Mouse (Mus musculus): Measurements from ENCODE around the gene Arhgap23. TPM values are rescaled to one million over a fixed set of nuclear protein-coding genes. Genes with fewer than 3 reads are reported as not detected.

Gene Arhgap23
- total and polyA plus RNA-seq, 2 experiments from 2014 or later: 9.6 to 80.2 TPM

GRCm38 (mm10) chr11:97523827-97524261 is 108.5 kb downstream of the Arhgap23 start:
- no peaks in the 10 kb centered on the region for H3K27me3 ChIP-seq (ENCODE audit: insufficient read depth, low read length)
- ATAC-seq (ENCODE audit: low FRiP score) (no peak), DNase-seq (ENCODE audit: low spot score) (peak; percentile 68)
- H3K9me3 ChIP-seq (ENCODE audit: low read length): no peaks in the 10 kb centered on the region
- H3K4me3 ChIP-seq (ENCODE audit: low read depth, low read length): no peak overlapping the region
- H3K9ac ChIP-seq (replicated peaks; ENCODE audit: low read length, poor library complexity, severe bottlenecking): 0 out of 2 replicates have a peak overlapping the region, but pooled peaks have one; percentile 19
- TF ChIP-seq CTCF (IDR thresholded peaks at IDR 0.05): no peak
- H3K4me2 ChIP-seq (ENCODE audit: low read depth, low read length, poor library complexity, severe bottlenecking): no peak overlapping the region
- peaks cover 2% of the 10 kb centered on the region; the same call in 1 of the 2 replicates for H3K4me1 ChIP-seq (ENCODE audit: insufficient read depth, low read length)
- H3K27ac ChIP-seq (ENCODE audit: low read depth, low read length): 0 out of 2 replicates have a peak overlapping the region, but pooled peaks have one; percentile 8
- peaks cover 66% of the 10 kb centered on the region for H3K36me3 ChIP-seq (ENCODE audit: insufficient read depth, low read length)
- 4% methylated on average over 1 of the region's 1 CpGs for WGBS

- no peak for DNase-seq (ENCODE audit: low spot score)
Observed at GRCm38 (mm10) chr11:97524306-97524705, 109.0 kb downstream of the Arhgap23 start.

GRCm38 (mm10) chr11:97525313-97525712 is 110.0 kb downstream of the Arhgap23 start:
- DNase-seq (ENCODE audit: low spot score): no peak
- peaks cover 2% of the 10 kb centered on the region; the same call in 1 of the 2 replicates for H3K4me1 ChIP-seq (ENCODE audit: insufficient read depth, low read length)
- no peaks in the 10 kb centered on the region for H3K27me3 ChIP-seq (ENCODE audit: insufficient read depth, low read length)
- no peak for TF ChIP-seq CTCF (IDR thresholded peaks at IDR 0.05)
- peaks cover 56% of the 10 kb centered on the region for H3K36me3 ChIP-seq (ENCODE audit: insufficient read depth, low read length)
- 81% methylated on average over 6 of the region's 6 CpGs for WGBS
- no peak for ATAC-seq (ENCODE audit: low FRiP score)
- peak overlapping the region; percentile 6; the same call in 1 of the 2 replicates for H3K27ac ChIP-seq (ENCODE audit: low read depth, low read length)
- no peak overlapping the region for H3K4me3 ChIP-seq (ENCODE audit: low read depth, low read length)
- 0 out of 2 replicates have a peak overlapping the region, but pooled peaks have one; percentile 19 for H3K9ac ChIP-seq (replicated peaks; ENCODE audit: low read length, poor library complexity, severe bottlenecking)
- H3K9me3 ChIP-seq (ENCODE audit: low read length): no peaks in the 10 kb centered on the region
- no peak overlapping the region for H3K4me2 ChIP-seq (ENCODE audit: low read depth, low read length, poor library complexity, severe bottlenecking)

More at GRCm38 (mm10) chr11:97524306-97524705, 109.0 kb downstream of the Arhgap23 start:
- Histone ChIP-seq H3K27me3 (ENCODE audit: insufficient read depth, low read length) (no peaks in the 10 kb centered on the region), H3K27ac (ENCODE audit: low read depth, low read length) (0 out of 2 replicates have a peak overlapping the region, but pooled peaks have one; percentile 43), H3K4me3 (ENCODE audit: low read depth, low read length) (no peak overlapping the region), H3K4me1 (ENCODE audit: insufficient read depth, low read length) (peaks cover 2% of the 10 kb centered on the region; the same call in 1 of the 2 replicates), H3K9me3 (ENCODE audit: low read length) (no peaks in the 10 kb centered on the region), H3K4me2 (ENCODE audit: low read depth, low read length, poor library complexity, severe bottlenecking) (no peak overlapping the region), H3K9ac (replicated peaks; ENCODE audit: low read length, poor library complexity, severe bottlenecking) (no peak overlapping the region), H3K36me3 (ENCODE audit: insufficient read depth, low read length) (peaks cover 62% of the 10 kb centered on the region)
- no peak for ATAC-seq (ENCODE audit: low FRiP score)
- WGBS: 59% methylated on average over 9 of the region's 9 CpGs
- TF ChIP-seq CTCF (IDR thresholded peaks at IDR 0.05): no peak

GRCm38 (mm10) chr11:97528282-97528808 is 113.0 kb downstream of the Arhgap23 start:
- 80% methylated on average over 18 of the region's 18 CpGs for WGBS
- Histone ChIP-seq H3K9ac (replicated peaks; ENCODE audit: low read length, poor library complexity, severe bottlenecking) (no peak overlapping the region), H3K27ac (ENCODE audit: low read depth, low read length) (no peak overlapping the region), H3K9me3 (ENCODE audit: low read length) (no peaks in the 10 kb centered on the region), H3K4me3 (ENCODE audit: low read depth, low read length) (no peak overlapping the region), H3K36me3 (ENCODE audit: insufficient read depth, low read length) (peaks cover 41% of the 10 kb centered on the region), H3K4me1 (ENCODE audit: insufficient read depth, low read length) (peaks cover 5% of the 10 kb centered on the region), H3K4me2 (ENCODE audit: low read depth, low read length, poor library complexity, severe bottlenecking) (no peak overlapping the region), H3K27me3 (ENCODE audit: insufficient read depth, low read length) (no peaks in the 10 kb centered on the region)
- ATAC-seq (ENCODE audit: low FRiP score) (no peak), DNase-seq (ENCODE audit: low spot score) (no peak)
- TF ChIP-seq CTCF (IDR thresholded peaks at IDR 0.05): no peak

GRCm38 (mm10) chr11:97530069-97530468 is 114.7 kb downstream of the Arhgap23 start:
- H3K9me3 ChIP-seq (ENCODE audit: low read length): no peaks in the 10 kb centered on the region
- no peak for DNase-seq (ENCODE audit: low spot score)

GRCm38 (mm10) chr11:97530961-97531360 is 115.6 kb downstream of the Arhgap23 start:
- Histone ChIP-seq H3K9ac (replicated peaks; ENCODE audit: low read length, poor library complexity, severe bottlenecking) (no peak overlapping the region), H3K4me2 (ENCODE audit: low read depth, low read length, poor library complexity, severe bottlenecking) (no peak overlapping the region), H3K4me1 (ENCODE audit: insufficient read depth, low read length) (peaks cover 4% of the 10 kb centered on the region; the same call in 1 of the 2 replicates), H3K9me3 (ENCODE audit: low read length) (no peaks in the 10 kb centered on the region), H3K27me3 (ENCODE audit: insufficient read depth, low read length) (0 out of 2 replicates have a peak, but pooled peaks cover 7% of the 10 kb centered on the region), H3K4me3 (ENCODE audit: low read depth, low read length) (no peak overlapping the region), H3K36me3 (ENCODE audit: insufficient read depth, low read length) (peaks cover 44% of the 10 kb centered on the region), H3K27ac (ENCODE audit: low read depth, low read length) (no peak overlapping the region)
- WGBS: 65% methylated on average over 5 of the region's 5 CpGs
- DNase-seq (ENCODE audit: low spot score): no peak
- TF ChIP-seq CTCF (IDR thresholded peaks at IDR 0.05): no peak
- no peak for ATAC-seq (ENCODE audit: low FRiP score)

More at GRCm38 (mm10) chr11:97530069-97530468, 114.7 kb downstream of the Arhgap23 start:
- H3K36me3 ChIP-seq (ENCODE audit: insufficient read depth, low read length): peaks cover 49% of the 10 kb centered on the region
- WGBS: 85% methylated on average over 5 of the region's 6 CpGs
- no peak overlapping the region for H3K4me2 ChIP-seq (ENCODE audit: low read depth, low read length, poor library complexity, severe bottlenecking)
- no peak overlapping the region for H3K4me3 ChIP-seq (ENCODE audit: low read depth, low read length)
- H3K27ac ChIP-seq (ENCODE audit: low read depth, low read length): no peak overlapping the region
- 0 out of 2 replicates have a peak, but pooled peaks cover 7% of the 10 kb centered on the region for H3K27me3 ChIP-seq (ENCODE audit: insufficient read depth, low read length)
- peaks cover 4% of the 10 kb centered on the region; the same call in 1 of the 2 replicates for H3K4me1 ChIP-seq (ENCODE audit: insufficient read depth, low read length)
- no peak for ATAC-seq (ENCODE audit: low FRiP score)
- no peak for TF ChIP-seq CTCF (IDR thresholded peaks at IDR 0.05)
- H3K9ac ChIP-seq (replicated peaks; ENCODE audit: low read length, poor library complexity, severe bottlenecking): no peak overlapping the region
